ENCODE assay signal across 9 mouse cellular contexts in the genomic region with DNA sequence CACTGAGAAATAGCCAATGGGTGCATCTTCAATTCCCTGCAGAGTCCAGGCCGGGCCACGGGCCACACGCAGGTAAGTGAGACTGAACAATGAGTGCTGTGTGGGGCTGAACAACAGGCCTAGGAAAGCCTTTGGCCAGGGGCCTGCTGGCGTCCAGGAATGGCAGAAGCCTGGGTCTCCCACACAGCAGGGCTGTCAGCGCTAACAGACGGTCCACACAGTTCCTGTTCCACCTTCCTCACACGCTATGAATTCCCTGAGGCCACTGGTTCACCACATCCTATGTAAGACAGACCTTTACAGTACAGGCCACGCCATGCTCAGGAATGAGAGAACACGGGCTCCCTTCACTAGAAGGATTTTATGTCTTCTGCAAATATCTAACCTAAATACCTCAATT.
DNase-seq lines count a peak whose midpoint lies in the region; ATAC-seq and TF ChIP-seq lines count a peak whose summit lies in the region.
"Had no signal": no experiment of that assay in that cellular context is flagged by ENCODE, and none has a peak within 500 bp of the region (broad histone marks: within the 10 kb centered on the region; RNA-seq: fewer than 3 reads in every experiment).

No protein-coding gene starts in this region.

- TF ChIP-seq CTCF in small intestine, adult 2 months (IDR thresholded peaks at IDR 0.05; ENCODE audit: extremely low read depth, insufficient read length, insufficient replicate concordance, low read depth, low read length), result no peak

- WGBS in forebrain, embryonic 10.5 days, result 83% methylated on average over 9 of the region's 9 CpGs
- 78% methylated on average over 9 of the region's 9 CpGs for WGBS in forebrain, embryonic 12.5 days
- WGBS in lung, embryonic 15.5 days, result 68% methylated on average over 9 of the region's 9 CpGs
- WGBS in heart, embryonic 14.5 days, result 48% methylated on average over 9 of the region's 9 CpGs
- WGBS in small intestine, adult 2 months, result 70% methylated on average over 9 of the region's 9 CpGs

- DNase-seq in forebrain, embryonic 10.5 days (ENCODE audit: extremely low spot score, low spot score), result no peak
- DNase-seq in lung, postnatal 10 days, result no peak
- no peak for DNase-seq in gastrocnemius, postnatal 4 days (ENCODE audit: low spot score in 2 of 2)
- no peak for DNase-seq in embryo, embryonic 10 days (ENCODE audit: low spot score)

- no peak for ATAC-seq in forebrain, embryonic 12.5 days (ENCODE audit: low FRiP score)
- no peak for ATAC-seq in lung, embryonic 15.5 days (ENCODE audit: borderline replicate concordance, extremely low read depth, low FRiP score, low TSS enrichment)
- no peak for ATAC-seq in heart, embryonic 14.5 days (ENCODE audit: insufficient number of reproducible peaks, insufficient read depth, low FRiP score, low read depth)

- H3K4me3 ChIP-seq in forebrain, embryonic 10.5 days, result no peak overlapping the region
- no peak overlapping the region for H3K4me3 ChIP-seq in forebrain, embryonic 12.5 days (replicated peaks)
- no peak overlapping the region for H3K4me3 ChIP-seq in lung, embryonic 15.5 days
- no peak overlapping the region for H3K4me3 ChIP-seq in heart, embryonic 14.5 days (ENCODE audit: control insufficient read depth in 1 of 2, insufficient read depth in 1 of 2, low read depth in 1 of 2, low read length in 2 of 2)
- H3K4me3 ChIP-seq in small intestine, adult 2 months (ENCODE audit: low read depth, low read length), result no peak overlapping the region
- H3K4me3 ChIP-seq: midbrain, embryonic 12.5 days had no signal

- no peaks in the 10 kb centered on the region for H3K27me3 ChIP-seq in forebrain, embryonic 10.5 days (ENCODE audit: poor library complexity, severe bottlenecking)
- H3K27me3 ChIP-seq in forebrain, embryonic 12.5 days, result no peaks in the 10 kb centered on the region
- no peaks in the 10 kb centered on the region for H3K27me3 ChIP-seq in lung, embryonic 15.5 days
- H3K27me3 ChIP-seq in heart, embryonic 14.5 days (ENCODE audit: control insufficient read depth, insufficient read depth, low read length), result no peaks in the 10 kb centered on the region
- H3K27me3 ChIP-seq in small intestine, adult 2 months (ENCODE audit: control insufficient read depth, insufficient read depth, low read length), result no peaks in the 10 kb centered on the region
- H3K27me3 ChIP-seq: midbrain, embryonic 12.5 days had no signal

- H3K4me1 ChIP-seq in forebrain, embryonic 10.5 days, result peaks cover 8% of the 10 kb centered on the region
- peaks cover 10% of the 10 kb centered on the region for H3K4me1 ChIP-seq in forebrain, embryonic 12.5 days
- peaks cover 28% of the 10 kb centered on the region for H3K4me1 ChIP-seq in lung, embryonic 15.5 days
- H3K4me1 ChIP-seq in heart, embryonic 14.5 days (ENCODE audit: control insufficient read depth in 2 of 2, insufficient read depth in 2 of 2, low read length in 2 of 2), result peaks cover 32 to 58% of the 10 kb centered on the region in 2 experiments
- H3K4me1 ChIP-seq in small intestine, adult 2 months (ENCODE audit: control insufficient read depth, insufficient read depth, insufficient read length, low read length), result no peaks in the 10 kb centered on the region

- TF ChIP-seq POLR2A in small intestine, adult 2 months (IDR thresholded peaks at IDR 0.05; ENCODE audit: low read depth, low read length), result no peak

- H3K36me3 ChIP-seq in forebrain, embryonic 10.5 days (replicated peaks), result no peaks in the 10 kb centered on the region
- no peaks in the 10 kb centered on the region for H3K36me3 ChIP-seq in forebrain, embryonic 12.5 days (replicated peaks)
- H3K36me3 ChIP-seq in lung, embryonic 15.5 days, result no peaks in the 10 kb centered on the region
- 0 out of 2 replicates have a peak, but pooled peaks cover 4% of the 10 kb centered on the region for H3K36me3 ChIP-seq in heart, embryonic 14.5 days (ENCODE audit: control insufficient read depth, insufficient read depth, low read length)
- no peaks in the 10 kb centered on the region for H3K36me3 ChIP-seq in small intestine, adult 2 months (ENCODE audit: control insufficient read depth, insufficient read depth, low read length)
- H3K36me3 ChIP-seq: midbrain, embryonic 12.5 days had no signal

- H3K27ac ChIP-seq in forebrain, embryonic 10.5 days, result peak overlapping the region; percentile 58; the same call in 1 of the 2 replicates
- H3K27ac ChIP-seq in forebrain, embryonic 12.5 days, result no peak overlapping the region
- H3K27ac ChIP-seq in lung, embryonic 15.5 days, result peak overlapping the region; percentile 32
- H3K27ac ChIP-seq in heart, embryonic 14.5 days (replicated peaks in 1 of 2; ENCODE audit: control insufficient read depth in 1 of 2, insufficient read depth in 1 of 2, low read depth in 2 of 2, low read length in 2 of 2), result peak overlapping the region; percentile 3 to 30; a peak in 3 of 4 replicates
- H3K27ac ChIP-seq in small intestine, adult 2 months (ENCODE audit: insufficient read depth, low read depth, low read length), result peak overlapping the region; percentile 16
- H3K27ac ChIP-seq: midbrain, embryonic 12.5 days had no signal

- no peak overlapping the region for H3K9ac ChIP-seq in forebrain, embryonic 12.5 days
- H3K9ac ChIP-seq in lung, embryonic 15.5 days, result no peak overlapping the region
- 0 out of 2 replicates have a peak overlapping the region, but pooled peaks have one; percentile 45 for H3K9ac ChIP-seq in heart, embryonic 14.5 days (ENCODE audit: low read length)
- H3K9ac ChIP-seq: midbrain, embryonic 12.5 days had no signal

- H3K9me3 ChIP-seq in forebrain, embryonic 10.5 days, result no peaks in the 10 kb centered on the region
- H3K9me3 ChIP-seq in forebrain, embryonic 12.5 days, result no peaks in the 10 kb centered on the region
- H3K9me3 ChIP-seq in lung, embryonic 15.5 days, result no peaks in the 10 kb centered on the region
- H3K9me3 ChIP-seq in heart, embryonic 14.5 days (ENCODE audit: control insufficient read depth, low read length), result no peaks in the 10 kb centered on the region
- H3K9me3 ChIP-seq: midbrain, embryonic 12.5 days had no signal

- H3K4me2 ChIP-seq in forebrain, embryonic 12.5 days, result no peak overlapping the region
- H3K4me2 ChIP-seq in lung, embryonic 15.5 days, result no peak overlapping the region
- H3K4me2 ChIP-seq in heart, embryonic 14.5 days (ENCODE audit: low read length), result no peak overlapping the region
- H3K4me2 ChIP-seq: midbrain, embryonic 12.5 days had no signal
